Mouse (Mus musculus): ENCODE results near the gene Rpn1. TPM values are rescaled to one million over a fixed set of nuclear protein-coding genes. Genes with fewer than 3 reads are reported as not detected.
A peak's percentile ranks its signal among the peaks of the same experiment; 100 is the strongest.
"Not testable (repeated sequence)": the region's sequence is repeated elsewhere in the genome, so short reads cannot be mapped to it uniquely, and the experiment has no call there.

The Rpn1 gene
- polyA plus RNA-seq, 1 experiment from 2014 or later: 384 TPM

DNA sequence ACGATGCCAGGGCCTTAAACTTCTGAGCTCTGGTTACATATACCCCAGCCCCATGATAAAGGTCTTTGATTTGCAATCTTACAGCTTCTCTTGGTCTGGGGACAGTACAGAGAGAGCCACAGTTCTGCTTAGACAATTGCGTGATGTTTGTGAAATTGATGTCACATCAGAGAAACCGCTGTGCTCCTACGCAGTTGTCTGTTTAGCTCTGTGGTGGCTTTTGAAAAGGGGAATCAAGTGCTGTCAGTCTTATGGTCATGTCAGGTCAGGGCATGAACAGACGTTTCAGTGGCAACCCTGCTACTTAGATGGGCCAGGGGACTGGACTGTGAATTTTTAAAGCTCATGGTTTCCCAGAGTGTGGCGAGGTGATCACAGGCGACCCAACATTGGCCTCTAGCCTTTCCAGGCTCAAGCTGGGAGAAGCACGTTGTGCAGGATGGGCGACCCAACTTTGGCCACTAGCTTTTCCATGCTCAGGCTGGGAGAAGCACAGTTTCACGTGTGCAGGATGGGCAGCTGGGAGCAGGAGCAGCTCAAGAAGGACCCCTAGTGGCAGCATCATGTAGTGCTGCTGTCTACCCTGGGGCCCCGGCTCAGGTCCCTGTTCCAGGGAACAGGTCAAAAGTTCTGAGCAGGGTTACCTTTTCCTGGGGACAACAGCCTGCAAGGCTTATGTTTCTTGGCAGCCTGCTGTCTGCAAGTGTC, 39.0 kb downstream of the Rpn1 start:
- H3K9ac ChIP-seq: no peak overlapping the region

DNA sequence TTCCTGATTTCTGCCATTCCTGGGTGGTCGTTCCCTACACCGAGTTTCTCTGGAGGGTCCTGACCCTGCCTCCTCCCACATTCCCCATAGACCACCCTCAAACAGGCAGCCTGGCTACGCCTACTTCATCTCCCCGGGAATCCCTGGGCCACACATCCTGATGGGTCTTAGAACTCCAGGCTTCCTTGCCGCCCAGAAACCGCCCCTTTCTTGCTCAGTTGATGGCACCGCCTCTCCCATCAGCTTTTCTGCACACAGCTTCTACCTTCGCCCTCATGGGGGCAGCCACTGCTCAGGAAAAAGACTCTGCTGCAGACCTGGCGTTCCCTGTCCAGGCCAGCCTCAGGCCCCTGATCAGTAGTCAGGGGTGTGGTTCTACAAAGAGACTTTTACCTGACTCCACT, 39.6 kb downstream of the Rpn1 start:
- Histone ChIP-seq H3K36me3 (no peaks in the 10 kb centered on the region), H3K4me3 (replicated peaks) (0 out of 2 replicates have a peak overlapping the region, but pooled peaks have one; percentile 15), H3K9me3 (replicated peaks) (no peaks in the 10 kb centered on the region), H3K27me3 (no peaks in the 10 kb centered on the region), H3K4me1 (peaks cover 13% of the 10 kb centered on the region), H3K27ac (replicated peaks) (no peak overlapping the region), H3K9ac (no peak overlapping the region), H3K4me2 (replicated peaks) (peak overlapping the region; percentile 44)
- ATAC-seq (ENCODE audit: insufficient number of reproducible peaks, low FRiP score, low TSS enrichment, low read depth): peak; percentile 80
- WGBS: under 1% methylated on average over 9 of the region's 9 CpGs

More for the DNA sequence above, 39.0 kb downstream of the Rpn1 start:
- Histone ChIP-seq H3K4me1 (peaks cover 13% of the 10 kb centered on the region), H3K36me3 (no peaks in the 10 kb centered on the region), H3K27me3 (no peaks in the 10 kb centered on the region), H3K4me3 (replicated peaks) (0 out of 2 replicates have a peak overlapping the region, but pooled peaks have one; percentile 15), H3K9me3 (replicated peaks) (no peaks in the 10 kb centered on the region), H3K27ac (replicated peaks) (no peak overlapping the region), H3K4me2 (replicated peaks) (peak overlapping the region; percentile 44)
- 39% methylated on average over 11 of the region's 11 CpGs for WGBS
- no peak; the same call in 1 of the 2 replicates for ATAC-seq (ENCODE audit: insufficient number of reproducible peaks, low FRiP score, low TSS enrichment, low read depth)

DNA sequence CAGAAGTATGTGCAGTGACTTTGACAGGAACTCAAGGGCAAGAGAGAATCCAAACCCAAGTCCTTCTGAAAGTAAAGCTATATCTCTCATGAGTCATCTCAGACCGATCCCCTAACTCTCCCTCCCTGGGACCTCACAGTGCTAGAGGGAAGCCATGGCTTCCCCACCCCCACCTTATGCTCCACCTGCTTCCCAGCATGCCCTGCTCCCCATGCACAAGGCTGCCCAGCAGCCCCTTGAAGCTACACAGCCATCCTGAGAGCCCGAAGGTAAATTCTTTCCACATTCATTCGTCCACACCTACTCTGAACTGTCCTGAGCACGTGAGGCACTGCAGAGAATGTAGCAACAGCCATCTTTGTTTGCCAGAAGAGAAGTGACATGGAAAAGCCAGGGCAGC, 40.3 kb downstream of the Rpn1 start:
- Histone ChIP-seq H3K36me3 (no peaks in the 10 kb centered on the region), H3K9me3 (replicated peaks) (no peaks in the 10 kb centered on the region), H3K4me2 (replicated peaks) (no peak overlapping the region), H3K4me1 (peaks cover 13% of the 10 kb centered on the region), H3K4me3 (replicated peaks) (no peak overlapping the region), H3K27ac (replicated peaks) (no peak overlapping the region), H3K27me3 (no peaks in the 10 kb centered on the region), H3K9ac (no peak overlapping the region)
- no peak for ATAC-seq (ENCODE audit: insufficient number of reproducible peaks, low FRiP score, low TSS enrichment, low read depth)
- 57% methylated on average over 4 of the region's 4 CpGs for WGBS

DNA sequence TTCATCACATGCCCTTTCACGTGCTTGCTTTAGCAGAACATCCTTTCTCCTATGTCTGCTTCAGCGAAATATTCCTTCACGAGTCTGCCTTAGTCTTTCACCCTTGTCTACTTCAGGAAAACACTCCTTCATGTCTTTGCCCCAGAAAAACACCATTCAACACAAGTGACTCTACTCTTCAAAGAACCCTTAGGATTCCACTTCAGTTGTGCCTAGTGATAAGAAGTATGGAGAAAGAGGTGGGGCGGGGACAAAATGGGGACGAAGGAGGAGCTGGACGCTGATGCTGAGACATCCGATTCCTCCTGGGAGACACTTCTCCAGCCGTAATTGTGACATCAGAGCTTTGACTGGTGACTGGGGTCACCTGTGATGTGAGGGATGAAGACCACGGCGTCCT, 41.5 kb downstream of the Rpn1 start:
- H3K4me1 ChIP-seq: peaks cover 13% of the 10 kb centered on the region
- not testable (repeated sequence) for H3K4me3 ChIP-seq (replicated peaks); H3K36me3 ChIP-seq; H3K4me2 ChIP-seq (replicated peaks); H3K9ac ChIP-seq; H3K27me3 ChIP-seq; ATAC-seq (ENCODE audit: insufficient number of reproducible peaks, low FRiP score, low TSS enrichment, low read depth); H3K27ac ChIP-seq (replicated peaks); H3K9me3 ChIP-seq (replicated peaks)
- WGBS: 85% methylated on average over 10 of the region's 10 CpGs

DNA sequence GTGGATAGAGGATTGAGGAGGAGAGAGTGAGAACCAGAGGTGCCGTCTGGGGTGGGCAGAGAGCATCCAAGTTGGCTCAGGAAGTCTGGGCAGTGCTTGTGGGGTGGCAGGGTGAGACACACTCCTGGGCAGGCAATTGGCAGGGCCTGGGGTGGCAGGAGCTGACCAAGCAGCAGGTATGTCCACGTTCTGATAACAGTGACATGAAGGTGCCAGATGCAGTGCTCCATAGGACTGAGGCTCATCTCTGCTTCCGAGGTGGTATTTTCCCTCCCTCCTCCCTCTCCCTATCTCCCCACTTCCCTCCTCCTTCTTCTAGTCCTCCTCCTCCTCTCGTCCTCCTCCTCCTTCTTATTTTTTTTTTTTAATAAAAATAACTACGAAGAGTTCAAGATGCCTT, 47.2 kb downstream of the Rpn1 start:
- ATAC-seq (ENCODE audit: insufficient number of reproducible peaks, low FRiP score, low TSS enrichment, low read depth): no peak
- Histone ChIP-seq H3K4me3 (replicated peaks) (no peak overlapping the region), H3K27ac (replicated peaks) (no peak overlapping the region), H3K4me2 (replicated peaks) (0 out of 2 replicates have a peak overlapping the region, but pooled peaks have one; percentile 25), H3K9ac (no peak overlapping the region), H3K9me3 (replicated peaks) (no peaks in the 10 kb centered on the region), H3K36me3 (no peaks in the 10 kb centered on the region), H3K4me1 (peaks cover 19% of the 10 kb centered on the region), H3K27me3 (no peaks in the 10 kb centered on the region; the same call in 1 of the 2 replicates)
- 30% methylated on average over 5 of the region's 5 CpGs for WGBS

DNA sequence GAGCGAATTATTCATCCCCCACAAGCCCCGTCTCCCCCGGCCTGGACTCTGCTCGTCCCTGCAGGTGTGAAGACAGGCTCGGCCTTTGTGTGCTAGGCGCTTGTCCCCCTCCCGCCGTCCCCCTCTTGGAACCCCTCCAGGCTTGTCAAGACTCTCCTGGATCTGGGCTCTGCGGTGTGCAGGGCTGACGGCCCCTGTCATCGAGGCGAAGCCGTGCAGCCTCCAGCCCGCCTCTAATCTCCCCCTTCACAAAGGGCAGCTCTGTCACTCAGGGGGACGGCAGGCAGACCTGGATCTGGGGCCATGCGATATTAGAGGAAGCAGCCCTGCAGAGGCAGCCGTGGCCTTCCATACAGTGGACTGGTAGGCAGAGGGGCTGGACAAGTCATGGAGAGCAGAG, 47.8 kb downstream of the Rpn1 start:
- Histone ChIP-seq H3K4me1 (peaks cover 24% of the 10 kb centered on the region), H3K9ac (no peak overlapping the region), H3K36me3 (no peaks in the 10 kb centered on the region), H3K9me3 (replicated peaks) (no peaks in the 10 kb centered on the region), H3K27me3 (no peaks in the 10 kb centered on the region; the same call in none of the 2 replicates), H3K27ac (replicated peaks) (no peak overlapping the region), H3K4me3 (replicated peaks) (no peak overlapping the region), H3K4me2 (replicated peaks) (peak overlapping the region; percentile 25; the same call in 1 of the 2 replicates)
- peak; percentile 30; the same call in 1 of the 2 replicates for ATAC-seq (ENCODE audit: insufficient number of reproducible peaks, low FRiP score, low TSS enrichment, low read depth)
- WGBS: 6% methylated on average over 17 of the region's 17 CpGs

DNA sequence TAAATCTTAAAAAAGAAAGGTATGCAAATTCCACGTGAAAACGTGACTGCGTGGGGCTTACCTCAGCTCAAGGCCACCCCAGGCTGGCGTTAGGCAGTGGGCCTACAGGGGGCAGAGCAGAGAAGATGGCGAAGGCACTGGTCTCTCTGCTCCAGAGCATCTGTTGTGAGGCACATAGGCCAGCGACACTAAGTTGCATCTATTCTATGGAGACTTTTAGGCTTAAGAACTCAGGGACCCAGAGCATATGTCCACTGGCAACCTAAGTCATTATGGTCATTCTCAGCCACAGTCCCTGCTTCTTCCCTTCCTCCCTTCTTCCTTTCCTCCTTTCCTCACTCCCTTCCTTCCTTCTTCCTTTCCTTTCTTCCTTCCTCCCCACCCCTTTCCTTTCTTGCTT, 48.8 kb downstream of the Rpn1 start:
- no peak for ATAC-seq (ENCODE audit: insufficient number of reproducible peaks, low FRiP score, low TSS enrichment, low read depth)
- Histone ChIP-seq H3K9ac (no peak overlapping the region), H3K36me3 (no peaks in the 10 kb centered on the region), H3K27ac (replicated peaks) (no peak overlapping the region), H3K4me1 (peaks cover 24% of the 10 kb centered on the region), H3K27me3 (no peaks in the 10 kb centered on the region; the same call in none of the 2 replicates), H3K9me3 (replicated peaks) (no peaks in the 10 kb centered on the region), H3K4me3 (replicated peaks) (no peak overlapping the region), H3K4me2 (replicated peaks) (no peak overlapping the region)
- WGBS: 74% methylated on average over 6 of the region's 6 CpGs

DNA sequence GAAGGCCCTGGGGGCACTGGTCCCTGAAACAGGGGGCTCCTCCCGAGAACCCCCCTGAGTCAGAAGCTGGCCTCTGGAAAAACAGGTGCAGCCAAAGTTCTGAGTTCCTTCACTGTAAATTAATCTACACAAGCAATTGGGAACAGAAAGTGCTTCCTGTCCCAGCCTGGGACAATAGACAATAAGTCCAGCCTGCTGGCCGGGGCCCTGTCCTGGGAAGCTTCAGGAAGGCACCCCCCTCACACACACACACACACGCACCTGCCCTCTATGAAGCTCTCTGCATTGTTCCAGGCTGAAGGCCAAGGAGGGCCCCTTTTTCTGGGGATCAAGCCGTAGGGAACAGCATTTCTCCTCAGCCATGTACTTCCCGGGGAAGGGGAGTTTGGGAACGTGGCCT, 49.6 kb downstream of the Rpn1 start:
- no peaks in the 10 kb centered on the region; the same call in none of the 2 replicates for H3K27me3 ChIP-seq
- 36% methylated on average over 6 of the region's 6 CpGs for WGBS
- no peak for ATAC-seq (ENCODE audit: insufficient number of reproducible peaks, low FRiP score, low TSS enrichment, low read depth)
- no peaks in the 10 kb centered on the region for H3K9me3 ChIP-seq (replicated peaks)
- H3K36me3 ChIP-seq: no peaks in the 10 kb centered on the region
- peaks cover 24% of the 10 kb centered on the region for H3K4me1 ChIP-seq
- no peak overlapping the region for H3K4me3 ChIP-seq (replicated peaks)
- H3K27ac ChIP-seq (replicated peaks): peak overlapping the region; percentile 60; the same call in 1 of the 2 replicates
- H3K9ac ChIP-seq: no peak overlapping the region
- no peak overlapping the region for H3K4me2 ChIP-seq (replicated peaks)

DNA sequence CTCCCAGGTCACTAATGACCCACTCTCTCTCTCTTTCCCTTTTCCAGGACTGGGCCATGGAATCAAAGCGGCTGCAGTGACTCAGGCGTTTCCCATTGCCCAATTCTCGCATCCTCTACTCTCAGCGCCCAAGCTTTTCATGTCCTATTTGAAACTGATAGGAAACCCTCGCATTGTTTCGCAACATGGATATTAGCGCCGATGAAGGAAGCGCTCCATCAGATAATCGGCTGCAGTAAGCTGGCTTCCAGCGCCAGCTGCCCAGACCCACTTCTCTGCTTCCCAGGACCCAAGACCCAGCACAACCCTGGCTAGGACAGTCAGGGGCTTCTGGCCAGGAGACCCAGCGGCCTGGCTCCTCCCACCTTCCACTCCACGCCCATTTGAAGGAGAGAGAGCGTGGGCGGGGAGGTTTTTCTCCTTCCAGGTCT, 51.9 kb downstream of the Rpn1 start:
- H3K4me3 ChIP-seq (replicated peaks): peak overlapping the region; percentile 34
- H3K9ac ChIP-seq: no peak overlapping the region; the same call in 1 of the 2 replicates
- H3K36me3 ChIP-seq: no peaks in the 10 kb centered on the region
- no peaks in the 10 kb centered on the region for H3K9me3 ChIP-seq (replicated peaks)
- H3K27me3 ChIP-seq: no peaks in the 10 kb centered on the region; the same call in none of the 2 replicates
- H3K4me1 ChIP-seq: peaks cover 24% of the 10 kb centered on the region
- peak overlapping the region; percentile 48 for H3K4me2 ChIP-seq (replicated peaks)
- WGBS: 34% methylated on average over 15 of the region's 15 CpGs
- H3K27ac ChIP-seq (replicated peaks): no peak overlapping the region
- ATAC-seq (ENCODE audit: insufficient number of reproducible peaks, low FRiP score, low TSS enrichment, low read depth): no peak

DNA sequence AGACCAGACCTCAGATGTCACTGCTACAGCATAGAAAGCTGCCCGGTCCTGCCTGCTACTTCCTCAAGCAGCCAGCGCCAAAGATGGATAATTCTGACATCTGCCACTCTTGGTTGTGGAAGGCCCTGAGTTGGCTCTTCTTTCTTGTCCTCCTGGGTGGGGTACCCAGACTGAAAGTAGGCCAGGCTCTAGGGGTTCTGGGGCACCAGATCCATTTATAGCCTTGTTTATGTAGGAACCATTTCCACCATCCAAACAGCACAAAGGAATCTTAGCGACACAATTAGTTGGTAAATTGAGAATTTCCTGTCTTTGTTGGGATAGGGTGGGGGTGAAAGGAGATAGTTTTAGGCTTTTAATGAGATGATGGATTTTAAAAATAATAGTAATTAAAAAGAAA, 54.2 kb downstream of the Rpn1 start:
- H3K9ac ChIP-seq: no peak overlapping the region
- H3K36me3 ChIP-seq: no peaks in the 10 kb centered on the region
- H3K27ac ChIP-seq (replicated peaks): no peak overlapping the region
- H3K27me3 ChIP-seq: no peaks in the 10 kb centered on the region; the same call in none of the 2 replicates
- H3K4me1 ChIP-seq: peaks cover 19% of the 10 kb centered on the region
- no peak overlapping the region for H3K4me3 ChIP-seq (replicated peaks)
- ATAC-seq (ENCODE audit: insufficient number of reproducible peaks, low FRiP score, low TSS enrichment, low read depth): no peak
- no peaks in the 10 kb centered on the region for H3K9me3 ChIP-seq (replicated peaks)
- H3K4me2 ChIP-seq (replicated peaks): no peak overlapping the region
- 61% methylated on average over 3 of the region's 3 CpGs for WGBS

DNA sequence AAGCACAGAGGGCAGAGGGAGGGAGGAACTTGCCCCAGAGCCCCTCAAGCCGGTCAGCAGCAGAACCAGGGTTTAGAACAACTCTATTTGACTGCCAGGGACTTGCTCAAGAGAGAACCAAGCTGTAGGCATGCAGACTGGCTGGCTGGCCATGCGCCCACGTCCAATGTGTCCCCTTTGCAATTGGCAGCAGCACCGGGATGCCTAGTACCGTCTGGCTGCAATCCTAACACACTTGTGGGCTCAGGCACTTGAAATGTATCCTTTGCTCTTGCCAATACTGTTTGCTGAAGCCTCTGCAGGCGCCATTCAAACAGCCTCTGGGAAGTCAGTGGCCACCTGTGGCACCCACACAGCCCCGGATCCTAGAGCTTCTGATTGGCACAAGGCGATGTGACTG, 56.0 kb downstream of the Rpn1 start:
- H3K36me3 ChIP-seq: no peaks in the 10 kb centered on the region
- H3K27me3 ChIP-seq: no peaks in the 10 kb centered on the region; the same call in none of the 2 replicates
- no peak overlapping the region for H3K27ac ChIP-seq (replicated peaks)
- no peak overlapping the region for H3K4me2 ChIP-seq (replicated peaks)
- no peak overlapping the region for H3K4me3 ChIP-seq (replicated peaks)
- H3K9ac ChIP-seq: no peak overlapping the region
- ATAC-seq (ENCODE audit: insufficient number of reproducible peaks, low FRiP score, low TSS enrichment, low read depth): no peak
- H3K9me3 ChIP-seq (replicated peaks): no peaks in the 10 kb centered on the region
- WGBS: 48% methylated on average over 8 of the region's 8 CpGs
- H3K4me1 ChIP-seq: peaks cover 13% of the 10 kb centered on the region
